20 mouse cellular contexts compared by ENCODE assay signal in genomic region chr15:79767327-79767961, GRCm38 (mm10). TPM values are rescaled to one million over a fixed set of nuclear protein-coding genes. Genes with fewer than 3 reads are reported as not detected.
A peak's percentile ranks its signal among the peaks of the same experiment; 100 is the strongest.
DNase-seq lines count a peak whose midpoint lies in the region; ATAC-seq and TF ChIP-seq lines count a peak whose summit lies in the region.
"Had no signal": no experiment of that assay in that cellular context is flagged by ENCODE, and none has a peak within 500 bp of the region (broad histone marks: within the 10 kb centered on the region; RNA-seq: fewer than 3 reads in every experiment).

No protein-coding gene starts in this region.

- no peak overlapping the region for H3K4me2 ChIP-seq in midbrain, postnatal 0 days (ENCODE audit: low read depth, low read length, poor library complexity, severe bottlenecking)
- H3K4me2 ChIP-seq: hindbrain, embryonic 14.5 days; liver, embryonic 13.5 days; neural tube, embryonic 15.5 days had no signal

- H3K4me1 ChIP-seq in midbrain, postnatal 0 days (ENCODE audit: insufficient read depth, low read length) = no peaks in the 10 kb centered on the region
- H3K4me1 ChIP-seq in midbrain, embryonic 10.5 days = peaks cover 8% of the 10 kb centered on the region; the same call in 1 of the 2 replicates

- TF ChIP-seq CTCF in midbrain, postnatal 0 days (IDR thresholded peaks at IDR 0.05) = no peak

- WGBS in midbrain, postnatal 0 days = 86% methylated on average over 16 of the region's 16 CpGs
- 92% methylated on average over 16 of the region's 16 CpGs for WGBS in midbrain, embryonic 10.5 days

- no peaks in the 10 kb centered on the region for H3K27me3 ChIP-seq in midbrain, postnatal 0 days (ENCODE audit: insufficient read depth, low read length)
- H3K27me3 ChIP-seq in midbrain, embryonic 10.5 days (ENCODE audit: low read depth, poor library complexity, severe bottlenecking) = no peaks in the 10 kb centered on the region
- H3K27me3 ChIP-seq: liver, embryonic 13.5 days; neural tube, embryonic 15.5 days; Patski had no signal

- H3K9me3 ChIP-seq in midbrain, postnatal 0 days (ENCODE audit: low read length) = no peaks in the 10 kb centered on the region
- H3K9me3 ChIP-seq in midbrain, embryonic 10.5 days (replicated peaks) = no peaks in the 10 kb centered on the region
- H3K9me3 ChIP-seq: liver, embryonic 13.5 days; megakaryocyte, embryonic 14.5 days; neural tube, embryonic 15.5 days had no signal

- peak; percentile 60 for DNase-seq in cerebellum, adult 9-11 months
- no peak for DNase-seq in cerebellum, adult 11-12 months
- peak; percentile 54 for DNase-seq in heart, adult 8-10 months (ENCODE audit: low spot score)
- DNase-seq in heart, postnatal 14 days = no peak
- DNase-seq in midbrain, postnatal 0 days (ENCODE audit: low spot score) = no peak
- no peak for DNase-seq in midbrain, embryonic 10.5 days (ENCODE audit: low spot score)
- DNase-seq in spleen, postnatal 36 days (ENCODE audit: low spot score in 2 of 2) = no peak
- no peak for DNase-seq in ovary, postnatal 36 days (ENCODE audit: low spot score)
- DNase-seq: embryo, embryonic 11 days; gastrocnemius, postnatal 36 days; kidney, adult 11 months; kidney, postnatal 10 days; liver, embryonic 13.5 days; spleen, adult 18-20 months; thymus, postnatal 25 days had no signal

- peak overlapping the region; percentile 13; the same call in 1 of the 2 replicates for H3K9ac ChIP-seq in midbrain, postnatal 0 days (replicated peaks; ENCODE audit: low read length, poor library complexity, severe bottlenecking)
- H3K9ac ChIP-seq: hindbrain, embryonic 14.5 days; liver, embryonic 13.5 days; neural tube, embryonic 15.5 days had no signal

- no peak for ATAC-seq in midbrain, postnatal 0 days (ENCODE audit: low FRiP score)
- ATAC-seq: Patski had no signal

- H3K36me3 ChIP-seq in midbrain, postnatal 0 days (ENCODE audit: insufficient read depth, low read length) = peaks cover 24% of the 10 kb centered on the region
- H3K36me3 ChIP-seq in midbrain, embryonic 10.5 days = peaks cover 30% of the 10 kb centered on the region

- intact Hi-C loops in heart, postnatal 14 days (cut with DNase I) = no loop called here

- H3K4me3 ChIP-seq in midbrain, postnatal 0 days (ENCODE audit: low read depth, low read length) = no peak overlapping the region
- H3K4me3 ChIP-seq in midbrain, embryonic 10.5 days = no peak overlapping the region
- H3K4me3 ChIP-seq: liver, embryonic 13.5 days; neural tube, embryonic 15.5 days had no signal

- no peak overlapping the region for H3K27ac ChIP-seq in midbrain, postnatal 0 days (ENCODE audit: low read depth, low read length)
- no peak overlapping the region for H3K27ac ChIP-seq in midbrain, embryonic 10.5 days (replicated peaks)
- H3K27ac ChIP-seq: hindbrain, embryonic 14.5 days; liver, embryonic 13.5 days; neural tube, embryonic 15.5 days had no signal

RNA-seq across cellular contexts. Expression of gene Dnal4, which starts 10.2 kb away (rescaled TPM):
- 10 to 100 TPM; 21.0 to 25.3 (median 21.7) TPM for total RNA-seq in heart, adult 8-10 months (2022)
- 10 to 100 TPM; 21.6 to 22.2 TPM for total RNA-seq in heart, postnatal 14 days (2021)
- 40.8 and 44.0 TPM in 2 replicates for total RNA-seq in midbrain, postnatal 0 days (2014; rRNA removed)
- 55.9 and 59.7 TPM in 2 replicates for polyA plus RNA-seq in midbrain, postnatal 0 days (2015; fragmentation: Nextera tagmentation; extraction: Ambion mirVana)
- polyA plus RNA-seq in midbrain, embryonic 10.5 days (2016; fragmentation: Nextera tagmentation; extraction: Ambion mirVana) = 63.9 and 81.5 TPM in 2 replicates

RNA-seq across cellular contexts. Expression of gene Sun2, which starts 25.1 kb away (rescaled TPM):
- total RNA-seq in heart, adult 8-10 months (2022) = 10 to 100 TPM; 83.8 to 98.3 (median 94.7) TPM
- total RNA-seq in heart, postnatal 14 days (2021) = 10 to 100 TPM; 70.6 to 73.4 TPM
- 32.3 and 33.7 TPM in 2 replicates for total RNA-seq in midbrain, postnatal 0 days (2014; rRNA removed)
- 2.8 and 3.1 TPM in 2 replicates for polyA plus RNA-seq in midbrain, postnatal 0 days (2015; fragmentation: Nextera tagmentation; extraction: Ambion mirVana)
- polyA plus RNA-seq in midbrain, embryonic 10.5 days (2016; fragmentation: Nextera tagmentation; extraction: Ambion mirVana) = 2.2 and 3.9 TPM in 2 replicates

RNA-seq across cellular contexts. Expression of gene Nptxr, which starts 37.1 kb away (rescaled TPM):
- 1 to 10 TPM; 1.3 to 2.0 (median 1.8) TPM for total RNA-seq in heart, adult 8-10 months (2022)
- 1 to 10 TPM; 2.1 to 2.6 TPM for total RNA-seq in heart, postnatal 14 days (2021)
- 254 and 288 TPM in 2 replicates for total RNA-seq in midbrain, postnatal 0 days (2014; rRNA removed)
- polyA plus RNA-seq in midbrain, postnatal 0 days (2015; fragmentation: Nextera tagmentation; extraction: Ambion mirVana) = 84.2 and 97.8 TPM in 2 replicates
- 2.2 and 3.4 TPM in 2 replicates for polyA plus RNA-seq in midbrain, embryonic 10.5 days (2016; fragmentation: Nextera tagmentation; extraction: Ambion mirVana)
- total RNA-seq: monocyte, adult 5-6 weeks had no signal

Comparison
In these comparisons a context has a peak if more than half of its experiments do, and no peak if none do; other contexts are left out.
1. DNase-seq: peak in cerebellum, adult 9-11 months (single experiment) and heart, adult 8-10 months (single experiment); none in cerebellum, adult 11-12 months (single experiment), heart, postnatal 14 days (0 of 2), midbrain, postnatal 0 days (single experiment), midbrain, embryonic 10.5 days (single experiment), spleen, postnatal 36 days (0 of 2) and ovary, postnatal 36 days (single experiment).
2. RNA of gene Nptxr, which starts 37.1 kb away (total RNA-seq): 254 to 288 TPM in midbrain, postnatal 0 days; 2.1 to 2.6 TPM in heart, postnatal 14 days and 1.3 to 2.0 TPM in heart, adult 8-10 months; every median in the first group is over 10 times any median in the second.